Mouse (Mus musculus) embryonic facial prominence, embryonic 10.5 days (tissue): ENCODE data around the gene Vrtn. TPM values are rescaled to one million over a fixed set of nuclear protein-coding genes. Genes with fewer than 3 reads are reported as not detected.
A peak's percentile ranks its signal among the peaks of the same experiment; 100 is the strongest.

Source experiments
- DNase-seq: peaks from one replicate; pipeline ENCODE4 v3.0.0-alpha.2; 2017; ENCODE audit warnings: low spot score
- H3K27ac ChIP-seq: fragments of 300-500 bp; sonication (generic); replicated peaks from 2 replicates; pipeline ENCODE4 v1.5.1; 2016; ENCODE audit warnings: mild to moderate bottlenecking
- H3K27me3 ChIP-seq: fragments of 300-500 bp; sonication (generic); replicated peaks from 2 replicates; pipeline ENCODE4 v1.6.1; 2016; ENCODE audit warnings: low read depth, mild to moderate bottlenecking; ENCODE audit not compliant: poor library complexity, severe bottlenecking
- H3K36me3 ChIP-seq: fragments of 300-500 bp; sonication (generic); replicated peaks from 2 replicates; pipeline ENCODE4 v1.6.1; 2016; ENCODE audit warnings: mild to moderate bottlenecking, moderate library complexity
- H3K4me1 ChIP-seq: fragments of 300-500 bp; sonication (generic); 2 replicates; pipeline ENCODE4 v1.6.1; 2016
- H3K4me3 ChIP-seq: fragments of 300-500 bp; sonication (generic); 2 replicates; pipeline ENCODE4 v1.5.1; 2016; ENCODE audit warnings: mild to moderate bottlenecking, moderate library complexity
- H3K9me3 ChIP-seq: fragments of 300-500 bp; sonication (generic); 2 replicates; pipeline ENCODE4 v1.6.1; 2016; ENCODE audit warnings: mild to moderate bottlenecking
- WGBS: fragments of 180-500 bp; shearing (Covaris S2); methylation state at CpG from one replicate; pipeline ENCODE4 v1.1.7; 2016; 5-methylcytosine and 5-hydroxymethylcytosine counted together
- polyA plus RNA-seq: library from polyadenylated mRNA; unstranded; fragments of >200 nt; fragmentation: Nextera tagmentation; extraction: Ambion mirVana; gene quantifications from 2 replicates; pipeline ENCODE4 v1.2.1, GENCODE M21; 2016

Vrtn gene
- polyA plus RNA-seq, 1 experiment from 2014 or later: not detected

DNA sequence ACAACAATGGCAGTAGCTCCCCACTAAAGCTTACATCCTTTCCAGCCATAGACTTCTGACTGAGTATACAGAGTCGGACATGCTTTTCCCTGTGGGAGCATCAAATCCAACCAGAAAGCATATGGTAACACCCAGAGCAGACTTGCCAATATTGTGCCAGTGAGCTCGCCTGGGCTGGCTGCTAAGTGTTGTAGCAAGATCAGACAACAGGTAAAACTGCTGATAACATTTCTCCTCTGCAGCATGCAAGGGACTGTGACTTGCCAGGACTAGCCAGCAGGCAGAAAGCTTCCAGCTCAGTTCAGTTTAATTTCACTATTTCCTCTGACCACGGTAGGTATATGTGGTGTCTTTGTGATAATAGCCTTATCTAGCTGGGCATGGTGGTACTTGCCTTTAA, 9.0 kb upstream of the Vrtn start:
- Histone ChIP-seq H3K9me3 (no peaks in the 10 kb centered on the region), H3K36me3 (no peaks in the 10 kb centered on the region), H3K27ac (no peak overlapping the region), H3K27me3 (peaks cover 1% of the 10 kb centered on the region), H3K4me3 (no peak overlapping the region), H3K4me1 (no peaks in the 10 kb centered on the region)
- 77% methylated on average over 3 of the region's 3 CpGs for WGBS
- DNase-seq: no peak

DNA sequence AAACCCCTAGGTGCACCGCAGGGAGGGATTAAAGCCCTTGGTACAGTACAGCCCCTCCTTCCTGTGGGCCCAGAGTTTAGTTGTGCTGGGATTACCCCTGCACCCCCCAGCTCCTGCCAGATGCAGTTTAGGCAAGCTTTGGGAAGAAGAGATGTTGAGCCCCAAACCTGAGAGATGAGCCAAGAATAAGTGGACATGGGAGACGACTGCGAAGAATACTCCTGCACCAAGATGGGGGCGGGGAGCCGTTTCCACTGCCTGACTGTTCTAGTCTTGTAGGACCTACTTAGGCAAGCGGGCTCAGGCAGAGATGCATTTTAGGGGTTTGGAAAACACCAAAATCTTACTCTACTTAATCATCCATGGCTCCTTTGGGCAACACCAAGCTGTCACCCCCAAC, 566 bp upstream of the Vrtn start:
- Histone ChIP-seq H3K36me3 (no peaks in the 10 kb centered on the region), H3K9me3 (no peaks in the 10 kb centered on the region), H3K27me3 (peaks cover 59% of the 10 kb centered on the region), H3K4me3 (no peak overlapping the region), H3K4me1 (peaks cover 14% of the 10 kb centered on the region), H3K27ac (no peak overlapping the region)
- no peak for DNase-seq
- WGBS: 10% methylated on average over 6 of the region's 6 CpGs

DNA sequence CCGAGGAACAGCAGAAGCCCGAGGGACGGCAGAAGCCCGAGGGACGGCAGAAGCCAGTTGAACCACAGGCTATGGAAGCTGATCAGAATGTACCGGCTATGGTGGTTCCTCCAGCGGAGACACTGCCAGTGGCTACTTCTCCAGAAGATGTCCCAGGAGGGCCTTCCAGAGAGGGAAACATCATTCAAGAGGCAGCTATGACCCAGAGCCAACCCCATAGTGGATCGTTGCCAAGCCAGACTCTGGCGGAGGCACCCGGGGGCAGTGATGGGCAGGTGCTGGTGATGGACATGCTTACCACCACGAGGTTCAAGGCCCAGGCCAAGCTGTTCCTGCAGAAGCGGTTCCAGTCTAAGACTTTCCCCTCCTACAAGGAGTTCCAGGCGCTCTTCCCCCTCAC, 9.4 kb downstream of the Vrtn start:
- 91% methylated on average over 13 of the region's 13 CpGs for WGBS

DNA sequence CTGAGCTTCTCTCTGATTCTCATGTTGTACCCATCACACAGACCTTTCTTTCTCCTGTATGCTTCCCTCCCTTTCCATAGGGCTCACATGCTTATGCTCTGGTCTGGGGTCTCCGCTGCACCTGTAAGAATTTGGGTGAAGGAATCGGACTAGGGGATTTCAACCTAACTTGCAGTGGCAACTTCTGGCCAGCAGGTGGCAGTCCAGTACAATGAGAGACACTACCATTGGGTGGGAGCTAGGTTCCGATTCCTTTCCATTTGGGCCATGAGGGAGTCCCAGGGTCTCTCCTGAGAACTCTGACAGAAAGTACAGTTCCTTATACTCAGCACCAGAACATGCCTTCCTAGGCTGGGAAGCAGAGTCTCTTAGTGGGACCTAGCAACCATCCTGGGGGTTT, 13.1 kb downstream of the Vrtn start:
- Histone ChIP-seq H3K36me3 (no peaks in the 10 kb centered on the region), H3K4me3 (no peak overlapping the region), H3K4me1 (no peaks in the 10 kb centered on the region), H3K27me3 (peaks cover 12% of the 10 kb centered on the region; the same call in 1 of the 2 replicates), H3K27ac (no peak overlapping the region), H3K9me3 (no peaks in the 10 kb centered on the region)
- 21% methylated on average over 3 of the region's 3 CpGs for WGBS
- peak; percentile 64 for DNase-seq

More for the DNA sequence above, 9.4 kb downstream of the Vrtn start:
- no peaks in the 10 kb centered on the region for H3K36me3 ChIP-seq
- H3K9me3 ChIP-seq: no peaks in the 10 kb centered on the region
- H3K27me3 ChIP-seq: peaks cover 14% of the 10 kb centered on the region
- no peak overlapping the region for H3K27ac ChIP-seq
- no peaks in the 10 kb centered on the region for H3K4me1 ChIP-seq
- DNase-seq: no peak
- H3K4me3 ChIP-seq: no peak overlapping the region

DNA sequence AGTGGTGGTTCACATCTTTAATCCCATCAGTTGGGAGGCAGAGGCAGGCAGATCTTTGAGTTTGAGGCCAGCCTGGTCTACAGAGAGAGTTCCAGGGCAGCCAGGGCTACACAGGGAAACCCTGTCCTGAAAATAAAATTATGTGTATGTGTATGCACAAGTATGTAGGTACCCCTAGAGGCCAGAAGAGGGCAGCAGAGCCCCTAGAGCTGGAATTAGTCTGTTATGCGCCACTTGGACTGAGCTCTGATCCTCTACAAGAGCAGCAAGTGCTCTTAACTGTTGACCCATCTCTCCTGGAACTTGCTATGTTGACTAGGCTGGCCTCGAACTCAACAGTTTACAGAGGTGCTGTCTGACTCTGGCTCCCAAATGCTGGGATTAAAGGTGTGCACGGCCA, 29.7 kb downstream of the Vrtn start:
- 87% methylated on average over 3 of the region's 3 CpGs for WGBS
- H3K4me3 ChIP-seq: no peak overlapping the region

DNA sequence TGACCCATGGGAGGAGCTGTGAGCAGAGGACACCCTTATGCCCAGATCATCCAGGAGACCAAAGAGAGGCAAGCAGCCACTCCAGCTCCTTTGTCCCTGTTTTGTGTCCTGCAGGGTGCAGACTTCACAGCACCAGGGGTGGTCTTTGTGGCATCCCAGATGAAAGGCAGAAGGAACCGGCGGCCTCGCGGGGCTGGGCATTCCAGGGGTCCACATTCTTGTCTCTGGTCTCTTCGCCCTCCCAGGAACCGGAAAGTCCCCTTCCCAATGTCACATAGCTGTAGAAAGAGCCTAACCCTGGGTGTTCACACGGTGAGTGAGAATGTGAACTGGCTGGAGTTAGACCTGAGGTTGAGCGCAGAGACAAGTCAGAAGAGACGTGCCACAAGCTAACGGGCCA, 30.8 kb downstream of the Vrtn start:
- Histone ChIP-seq H3K9me3 (no peaks in the 10 kb centered on the region), H3K36me3 (no peaks in the 10 kb centered on the region), H3K27me3 (peaks cover 8% of the 10 kb centered on the region; the same call in 1 of the 2 replicates), H3K4me1 (peaks cover 8% of the 10 kb centered on the region), H3K4me3 (no peak overlapping the region), H3K27ac (no peak overlapping the region)
- 32% methylated on average over 10 of the region's 10 CpGs for WGBS
- no peak for DNase-seq

More for the DNA sequence above, 29.7 kb downstream of the Vrtn start:
- Histone ChIP-seq H3K27ac (no peak overlapping the region), H3K9me3 (no peaks in the 10 kb centered on the region), H3K36me3 (no peaks in the 10 kb centered on the region), H3K4me1 (peaks cover 8% of the 10 kb centered on the region), H3K27me3 (peaks cover 8% of the 10 kb centered on the region; the same call in 1 of the 2 replicates)
- DNase-seq: no peak

DNA sequence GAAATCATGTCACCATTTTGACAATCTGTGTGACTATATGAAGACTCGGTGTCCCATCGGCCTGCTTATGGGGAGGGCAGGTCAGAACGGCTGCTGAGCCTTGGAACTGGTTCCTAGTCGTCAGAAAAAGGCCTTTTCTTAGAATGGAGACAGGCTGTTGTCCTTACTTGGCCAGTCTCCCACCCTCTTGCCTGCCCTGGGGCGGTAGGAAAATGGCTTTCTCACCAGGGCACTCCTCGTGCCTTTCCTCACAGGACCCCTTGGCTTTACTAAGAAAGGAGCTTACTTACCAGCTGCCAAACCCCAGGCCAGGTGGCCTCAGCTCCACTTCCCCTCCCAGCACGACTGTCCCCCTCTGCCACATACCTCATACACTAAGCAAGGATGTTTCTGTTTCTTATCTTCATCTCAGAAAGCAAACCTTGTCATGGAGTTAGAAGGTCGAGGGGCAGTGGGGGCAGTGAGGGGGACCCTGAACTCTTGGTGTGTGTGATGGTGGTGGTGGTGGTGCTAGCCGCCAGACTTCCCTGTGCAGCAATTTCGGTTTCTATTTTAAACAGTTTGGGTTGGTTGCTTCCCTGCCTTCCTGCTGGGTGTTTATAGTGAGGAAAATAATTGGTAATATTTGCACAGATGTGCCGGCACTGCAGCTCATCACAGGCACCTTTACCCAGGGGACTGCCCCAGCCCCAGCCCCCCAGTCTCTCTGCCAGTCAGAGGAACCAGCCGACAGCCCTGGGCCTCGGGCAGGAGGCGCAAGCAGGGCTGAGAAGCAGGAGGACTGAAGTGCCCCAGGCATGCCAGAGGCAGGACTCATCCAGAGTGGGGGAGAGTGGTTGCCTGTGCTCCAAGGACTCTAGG, 34.1 kb downstream of the Vrtn start:
- no peak for DNase-seq
- WGBS: 38% methylated on average over 14 of the region's 14 CpGs
- Histone ChIP-seq H3K27me3 (peaks cover 9% of the 10 kb centered on the region; the same call in 1 of the 2 replicates), H3K27ac (no peak overlapping the region), H3K9me3 (no peaks in the 10 kb centered on the region), H3K4me3 (no peak overlapping the region), H3K4me1 (peaks cover 8% of the 10 kb centered on the region), H3K36me3 (no peaks in the 10 kb centered on the region)

DNA sequence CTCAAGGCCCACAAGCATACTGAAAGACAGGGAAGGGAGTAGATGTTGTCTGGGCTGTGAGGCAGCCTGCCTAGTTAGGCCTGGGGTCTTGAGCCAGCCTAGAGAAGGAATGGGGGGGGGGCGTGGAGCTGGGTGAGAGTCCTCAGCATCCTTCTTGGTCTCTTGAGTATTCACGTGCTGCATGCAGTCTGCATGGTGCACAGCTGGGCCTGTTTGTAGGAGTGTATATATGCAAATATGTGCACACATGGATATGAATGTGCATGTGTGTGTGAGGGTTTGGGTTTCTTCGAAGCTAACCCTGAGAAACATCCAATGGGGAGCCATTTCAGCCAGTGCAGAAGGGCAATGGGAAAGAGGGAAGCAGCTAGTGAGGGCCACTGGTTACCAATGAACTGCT, 35.2 kb downstream of the Vrtn start:
- Histone ChIP-seq H3K27ac (no peak overlapping the region), H3K9me3 (no peaks in the 10 kb centered on the region), H3K27me3 (peaks cover 20% of the 10 kb centered on the region), H3K4me1 (peaks cover 13% of the 10 kb centered on the region), H3K4me3 (no peak overlapping the region), H3K36me3 (no peaks in the 10 kb centered on the region)
- WGBS: 85% methylated on average over 3 of the region's 3 CpGs
- DNase-seq: no peak

DNA sequence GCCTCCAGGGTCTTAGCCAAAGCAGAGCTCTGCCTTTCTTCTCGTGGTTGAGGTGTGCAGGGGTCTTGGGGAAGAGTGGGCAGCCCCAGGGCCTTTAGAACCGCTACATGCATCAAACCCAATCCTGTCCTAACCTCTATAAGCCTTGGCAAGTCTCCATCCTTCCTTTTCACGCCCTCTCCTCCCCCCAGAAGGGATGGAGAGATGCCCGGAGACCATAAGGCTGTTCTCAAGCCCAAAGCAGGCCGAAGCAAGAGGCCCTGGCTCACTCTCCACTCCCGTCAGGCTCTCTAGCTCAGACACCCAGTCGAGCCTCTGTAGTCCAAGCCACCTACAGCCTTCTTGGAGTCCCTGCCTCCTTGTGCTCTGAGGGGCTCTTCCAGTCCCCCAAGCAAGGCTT, 43.8 kb downstream of the Vrtn start:
- H3K4me3 ChIP-seq: no peak overlapping the region
- H3K27me3 ChIP-seq: peaks cover 14% of the 10 kb centered on the region
- H3K36me3 ChIP-seq: no peaks in the 10 kb centered on the region
- H3K27ac ChIP-seq: no peak overlapping the region
- H3K9me3 ChIP-seq: no peaks in the 10 kb centered on the region
- WGBS: 79% methylated on average over 7 of the region's 7 CpGs
- no peak for DNase-seq
- peaks cover 5% of the 10 kb centered on the region; the same call in 1 of the 2 replicates for H3K4me1 ChIP-seq

DNA sequence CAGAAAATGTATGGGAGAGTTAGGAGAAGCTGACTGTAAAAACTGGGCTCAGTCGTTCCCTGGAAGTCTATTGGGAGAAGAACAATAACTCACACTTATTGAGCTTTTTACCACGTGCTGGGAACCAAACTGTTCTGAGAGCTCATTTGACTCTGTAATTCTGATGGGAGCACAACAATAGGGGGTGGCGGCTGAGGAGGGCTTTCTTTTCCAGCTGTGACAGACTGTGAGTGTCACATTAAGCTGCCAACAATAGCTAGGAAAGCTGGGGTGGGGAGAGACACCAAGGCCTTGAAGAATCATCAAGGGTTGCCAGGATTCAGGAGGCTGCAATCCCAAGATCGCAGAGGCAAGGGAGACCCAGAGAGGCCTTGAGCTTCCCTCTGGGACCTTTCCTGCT, 45.4 kb downstream of the Vrtn start:
- Histone ChIP-seq H3K9me3 (no peaks in the 10 kb centered on the region), H3K4me3 (no peak overlapping the region), H3K4me1 (no peaks in the 10 kb centered on the region), H3K36me3 (no peaks in the 10 kb centered on the region), H3K27me3 (peaks cover under 1% of the 10 kb centered on the region; the same call in 1 of the 2 replicates), H3K27ac (no peak overlapping the region)
- DNase-seq: no peak
- WGBS: 40% methylated on average over 4 of the region's 4 CpGs

DNA sequence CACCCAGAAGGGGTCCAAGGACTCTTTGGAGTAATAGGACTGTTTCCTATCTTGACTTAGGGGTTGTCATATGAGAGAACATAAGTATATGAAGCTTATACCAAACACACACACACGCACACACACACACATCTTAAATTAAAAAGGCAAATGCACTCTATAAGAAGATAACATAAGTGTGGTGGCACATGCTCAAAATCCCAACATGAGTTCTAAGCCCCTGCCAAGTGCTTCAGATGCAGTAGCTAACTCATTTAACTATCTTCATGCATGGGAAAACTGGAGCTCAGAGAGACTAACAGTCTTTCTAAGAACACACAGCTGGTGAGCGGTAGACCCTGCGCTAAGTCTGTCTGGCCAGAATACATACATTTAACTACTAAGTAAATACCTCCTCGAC, 46.7 kb downstream of the Vrtn start:
- no peaks in the 10 kb centered on the region for H3K27me3 ChIP-seq
- 85% methylated on average over 4 of the region's 4 CpGs for WGBS

DNA sequence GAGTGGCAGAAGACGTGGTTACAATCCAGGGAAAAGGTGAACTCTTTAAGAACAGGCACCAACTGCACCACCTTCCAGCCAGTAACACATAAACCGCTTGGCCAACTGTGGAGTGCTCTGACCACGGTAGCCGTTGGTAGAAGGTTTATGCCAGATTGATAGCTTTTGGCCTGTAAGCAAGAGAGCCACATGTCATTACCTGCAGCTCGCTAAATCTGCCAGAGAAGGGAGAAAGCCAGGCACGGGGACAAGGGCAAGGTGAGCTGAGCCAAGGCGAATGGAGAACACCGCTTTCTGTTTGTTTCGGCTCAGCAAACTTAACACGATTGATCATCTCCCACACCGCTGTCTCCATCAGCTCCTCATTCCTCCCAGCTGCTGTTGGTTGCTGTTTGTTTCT, 48.2 kb downstream of the Vrtn start:
- Histone ChIP-seq H3K27ac (no peak overlapping the region), H3K36me3 (no peaks in the 10 kb centered on the region), H3K9me3 (no peaks in the 10 kb centered on the region), H3K4me3 (no peak overlapping the region), H3K27me3 (no peaks in the 10 kb centered on the region), H3K4me1 (no peaks in the 10 kb centered on the region)
- WGBS: 88% methylated on average over 11 of the region's 11 CpGs
- DNase-seq: no peak

More for the DNA sequence above, 46.7 kb downstream of the Vrtn start:
- DNase-seq: no peak
- no peaks in the 10 kb centered on the region for H3K9me3 ChIP-seq
- H3K4me3 ChIP-seq: no peak overlapping the region
- H3K36me3 ChIP-seq: no peaks in the 10 kb centered on the region
- no peak overlapping the region for H3K27ac ChIP-seq
- no peaks in the 10 kb centered on the region for H3K4me1 ChIP-seq

DNA sequence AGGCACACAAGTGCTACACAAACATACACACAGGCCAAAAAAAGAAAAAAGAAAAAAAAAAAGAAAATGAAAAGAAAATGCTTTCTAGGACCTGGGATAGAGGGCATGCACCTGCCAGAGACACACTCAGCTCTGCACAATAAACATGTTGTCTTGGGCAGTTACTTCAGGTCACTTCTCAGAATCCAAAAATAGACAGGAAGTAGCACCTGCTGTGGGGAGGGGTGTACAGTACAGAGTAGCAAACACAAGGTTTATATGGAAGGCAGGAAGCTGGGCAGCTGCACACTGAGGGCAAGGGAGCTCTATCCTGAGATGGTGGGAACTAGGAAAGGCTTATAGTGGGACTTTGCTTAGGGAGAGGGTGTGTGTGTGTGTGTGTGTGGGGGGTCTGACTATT, 50.5 kb downstream of the Vrtn start:
- H3K9me3 ChIP-seq: no peaks in the 10 kb centered on the region
- peaks cover under 1% of the 10 kb centered on the region; the same call in 1 of the 2 replicates for H3K27me3 ChIP-seq
- DNase-seq: no peak
- H3K4me3 ChIP-seq: no peak overlapping the region
- no peak overlapping the region for H3K27ac ChIP-seq
- H3K36me3 ChIP-seq: no peaks in the 10 kb centered on the region
- H3K4me1 ChIP-seq: no peaks in the 10 kb centered on the region
